Mouse (Mus musculus): Measurements from ENCODE around the gene Rora. TPM values are rescaled to one million over a fixed set of nuclear protein-coding genes. Genes with fewer than 3 reads are reported as not detected.
A peak's percentile ranks its signal among the peaks of the same experiment; 100 is the strongest.

Gene Rora
- polyA plus RNA-seq, 1 experiment from 2014 or later, result 23.1 TPM

DNA sequence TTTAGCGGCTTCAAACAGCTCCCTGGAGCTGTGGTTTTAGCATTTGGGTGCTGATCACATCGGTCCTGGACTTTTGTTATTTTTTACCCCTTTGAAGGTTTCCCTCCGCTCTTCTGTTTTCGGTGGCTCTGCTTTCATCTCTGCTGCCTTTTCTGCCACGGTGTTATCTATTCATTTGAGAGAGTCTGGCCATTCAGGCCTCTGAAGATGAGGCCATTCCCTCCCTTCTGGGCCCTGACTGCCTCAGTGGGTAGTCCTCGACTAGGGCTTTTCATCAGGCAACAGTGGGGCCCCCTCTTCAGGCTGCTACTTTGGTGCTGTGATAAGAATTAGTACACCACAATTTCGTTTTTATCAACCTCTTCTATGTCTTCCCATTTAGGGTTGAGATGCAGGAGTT lies 617.3 kb downstream of the Rora start:
- TF ChIP-seq CTCF (IDR thresholded peaks at IDR 0.05; ENCODE audit: low read depth) (no peak), EP300 (IDR thresholded peaks at IDR 0.05; ENCODE audit: low read depth) (no peak)

GRCm38 (mm10) chr9:69272884-69273283 lies 619.3 kb downstream of the Rora start:
- Histone ChIP-seq H3K4me1 (ENCODE audit: insufficient read depth) (no peaks in the 10 kb centered on the region), H3K4me2 (ENCODE audit: low read depth, low read length) (no peak overlapping the region), H3K27me3 (ENCODE audit: insufficient read depth, low read length) (no peaks in the 10 kb centered on the region), H3K9me3 (ENCODE audit: low read length) (no peaks in the 10 kb centered on the region), H3K4me3 (ENCODE audit: low read depth, low read length) (no peak overlapping the region), H3K27ac (ENCODE audit: low read depth) (no peak overlapping the region), H3K36me3 (replicated peaks; ENCODE audit: insufficient read depth, low read length) (no peaks in the 10 kb centered on the region), H3K9ac (replicated peaks) (no peak overlapping the region)
- no peak for TF ChIP-seq CTCF (IDR thresholded peaks at IDR 0.05; ENCODE audit: low read depth)
- no peak for TF ChIP-seq EP300 (IDR thresholded peaks at IDR 0.05; ENCODE audit: low read depth)
- ATAC-seq (no peak), DNase-seq (no peak)
- WGBS (ENCODE audit: insufficient replicate concordance), result 76% methylated on average over 9 of the region's 9 CpGs

More for the DNA sequence above, 617.3 kb downstream of the Rora start:
- no peak overlapping the region for H3K4me2 ChIP-seq (ENCODE audit: low read depth, low read length)
- no peaks in the 10 kb centered on the region for H3K9me3 ChIP-seq (ENCODE audit: low read length)
- no peaks in the 10 kb centered on the region for H3K36me3 ChIP-seq (replicated peaks; ENCODE audit: insufficient read depth, low read length)
- H3K4me1 ChIP-seq (ENCODE audit: insufficient read depth), result no peaks in the 10 kb centered on the region
- H3K4me3 ChIP-seq (ENCODE audit: low read depth, low read length), result no peak overlapping the region
- no peak for DNase-seq
- no peaks in the 10 kb centered on the region for H3K27me3 ChIP-seq (ENCODE audit: insufficient read depth, low read length)
- no peak for ATAC-seq
- 43% methylated on average over 7 of the region's 7 CpGs for WGBS (ENCODE audit: insufficient replicate concordance)
- H3K27ac ChIP-seq (ENCODE audit: low read depth), result no peak overlapping the region
- H3K9ac ChIP-seq (replicated peaks), result no peak overlapping the region

- no peak for TF ChIP-seq EP300 (IDR thresholded peaks at IDR 0.05; ENCODE audit: low read depth)
- TF ChIP-seq CTCF (IDR thresholded peaks at IDR 0.05; ENCODE audit: low read depth), result no peak
- Histone ChIP-seq H3K9ac (replicated peaks) (no peak overlapping the region), H3K36me3 (replicated peaks; ENCODE audit: insufficient read depth, low read length) (no peaks in the 10 kb centered on the region), H3K4me2 (ENCODE audit: low read depth, low read length) (no peak overlapping the region), H3K4me1 (ENCODE audit: insufficient read depth) (no peaks in the 10 kb centered on the region), H3K9me3 (ENCODE audit: low read length) (no peaks in the 10 kb centered on the region), H3K27ac (ENCODE audit: low read depth) (no peak overlapping the region), H3K27me3 (ENCODE audit: insufficient read depth, low read length) (no peaks in the 10 kb centered on the region), H3K4me3 (ENCODE audit: low read depth, low read length) (no peak overlapping the region)
- no peak for DNase-seq
- ATAC-seq, result no peak
- WGBS (ENCODE audit: insufficient replicate concordance), result 61% methylated on average over 10 of the region's 10 CpGs
Observed at GRCm38 (mm10) chr9:69274766-69275485, 621.3 kb downstream of the Rora start.

DNA sequence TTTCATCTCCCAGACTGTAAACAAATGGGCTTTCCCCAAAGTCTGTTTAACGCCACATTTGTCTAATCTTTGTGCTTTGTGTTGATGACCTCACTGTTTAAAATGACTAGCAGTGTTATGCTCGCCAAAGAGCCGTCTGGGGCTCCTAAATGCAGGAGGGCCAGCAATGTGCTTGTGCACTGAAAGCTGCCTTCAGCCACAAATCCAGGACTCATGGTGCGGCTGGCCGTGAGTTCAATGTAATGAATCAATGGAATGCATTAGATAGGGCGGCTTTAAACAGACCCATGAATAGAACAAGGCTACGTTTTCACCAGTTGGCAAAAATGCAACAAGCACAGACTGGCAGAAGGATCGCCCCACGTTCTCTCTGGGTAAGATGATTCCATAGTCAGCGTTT lies 623.7 kb downstream of the Rora start:
- TF ChIP-seq CTCF (IDR thresholded peaks at IDR 0.05; ENCODE audit: low read depth) (no peak), EP300 (IDR thresholded peaks at IDR 0.05; ENCODE audit: low read depth) (no peak)
- Histone ChIP-seq H3K9ac (replicated peaks) (no peak overlapping the region), H3K4me3 (ENCODE audit: low read depth, low read length) (no peak overlapping the region), H3K36me3 (replicated peaks; ENCODE audit: insufficient read depth, low read length) (no peaks in the 10 kb centered on the region), H3K27me3 (ENCODE audit: insufficient read depth, low read length) (no peaks in the 10 kb centered on the region), H3K4me2 (ENCODE audit: low read depth, low read length) (no peak overlapping the region), H3K9me3 (ENCODE audit: low read length) (no peaks in the 10 kb centered on the region), H3K27ac (ENCODE audit: low read depth) (no peak overlapping the region), H3K4me1 (ENCODE audit: insufficient read depth) (no peaks in the 10 kb centered on the region)
- no peak for ATAC-seq
- 70% methylated on average over 10 of the region's 10 CpGs for WGBS (ENCODE audit: insufficient replicate concordance)
- no peak for DNase-seq

DNA sequence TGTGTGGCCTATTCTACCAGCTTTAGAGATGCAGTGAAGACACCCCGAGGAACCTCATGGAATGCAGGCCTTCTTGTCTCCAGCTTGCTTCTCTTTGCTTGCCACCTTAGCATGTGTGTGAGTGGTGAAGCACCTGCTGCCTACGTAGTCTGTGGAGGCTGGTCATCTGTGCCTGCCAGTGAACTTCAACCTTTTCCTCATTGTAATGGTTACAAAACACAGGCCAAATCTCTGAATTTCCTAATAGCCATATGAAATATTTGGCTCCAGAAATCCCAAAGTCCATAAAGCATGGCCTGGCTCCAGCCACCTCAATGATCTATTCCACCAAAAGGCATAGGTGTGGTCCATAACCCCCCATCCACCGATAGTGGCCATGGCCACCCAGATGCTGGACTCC lies 631.4 kb downstream of the Rora start:
- Histone ChIP-seq H3K27me3 (ENCODE audit: insufficient read depth, low read length) (0 out of 2 replicates have a peak, but pooled peaks cover 9% of the 10 kb centered on the region), H3K27ac (ENCODE audit: low read depth) (no peak overlapping the region), H3K9ac (replicated peaks) (no peak overlapping the region), H3K9me3 (ENCODE audit: low read length) (no peaks in the 10 kb centered on the region), H3K4me2 (ENCODE audit: low read depth, low read length) (no peak overlapping the region), H3K36me3 (replicated peaks; ENCODE audit: insufficient read depth, low read length) (no peaks in the 10 kb centered on the region), H3K4me1 (ENCODE audit: insufficient read depth) (0 out of 2 replicates have a peak, but pooled peaks cover 4% of the 10 kb centered on the region), H3K4me3 (ENCODE audit: low read depth, low read length) (no peak overlapping the region)
- WGBS (ENCODE audit: insufficient replicate concordance), result 67% methylated on average over 3 of the region's 3 CpGs
- no peak for TF ChIP-seq CTCF (IDR thresholded peaks at IDR 0.05; ENCODE audit: low read depth)
- peak; percentile 45 for TF ChIP-seq EP300 (IDR thresholded peaks at IDR 0.05; ENCODE audit: low read depth)
- ATAC-seq (peak; percentile 12; the same call in 1 of the 2 replicates), DNase-seq (no peak)

DNA sequence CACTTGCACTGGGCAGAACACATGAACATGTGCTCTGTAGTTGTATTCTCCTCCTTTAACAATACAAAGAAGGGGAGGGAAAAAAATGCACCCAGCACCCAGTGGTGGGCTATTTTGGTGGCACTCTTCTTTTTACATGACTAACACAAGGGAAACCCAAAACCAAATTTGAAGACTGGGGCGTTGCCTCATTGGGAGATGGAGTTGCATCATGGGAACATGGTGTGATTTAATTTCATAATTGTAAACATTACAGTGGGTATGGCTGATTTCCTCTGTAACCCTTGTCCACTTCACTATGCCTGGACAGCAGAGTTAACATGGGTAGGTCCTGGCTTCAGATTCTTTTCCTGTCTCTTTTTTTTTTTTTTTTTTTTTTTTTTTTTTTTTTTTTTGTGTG lies 634.5 kb downstream of the Rora start:
- Histone ChIP-seq H3K36me3 (replicated peaks; ENCODE audit: insufficient read depth, low read length) (no peaks in the 10 kb centered on the region), H3K4me1 (ENCODE audit: insufficient read depth) (0 out of 2 replicates have a peak, but pooled peaks cover 7% of the 10 kb centered on the region), H3K9ac (replicated peaks) (no peak overlapping the region), H3K4me3 (ENCODE audit: low read depth, low read length) (no peak overlapping the region), H3K27ac (ENCODE audit: low read depth) (no peak overlapping the region), H3K9me3 (ENCODE audit: low read length) (no peaks in the 10 kb centered on the region), H3K27me3 (ENCODE audit: insufficient read depth, low read length) (peaks cover 22% of the 10 kb centered on the region), H3K4me2 (ENCODE audit: low read depth, low read length) (no peak overlapping the region)
- TF ChIP-seq EP300 (IDR thresholded peaks at IDR 0.05; ENCODE audit: low read depth), result 0 out of 2 replicates have a peak, but pooled peaks have one; percentile 22
- TF ChIP-seq CTCF (IDR thresholded peaks at IDR 0.05; ENCODE audit: low read depth), result no peak
- ATAC-seq, result no peak
- no peak for DNase-seq
- WGBS (ENCODE audit: insufficient replicate concordance), result 61% methylated on average over 1 of the region's 1 CpGs
